Mouse (Mus musculus) urinary bladder, postnatal 36 days (tissue): ENCODE data around the gene Gm10408.
"Not testable (repeated sequence)": the region's sequence is repeated elsewhere in the genome, so short reads cannot be mapped to it uniquely, and the experiment has no call there.

ENCODE experiments used
- DNase-seq, 2 experiments: peaks; one replicate each; pipeline ENCODE4 v3.0.0; 2022; ENCODE audit warnings: low spot score in 2 of 2, mixed read lengths in 1 of 2

Gene Gm10408

GRCm38 (mm10) chr14:3449079-3449478, at the start of gene Gm10408:
Gene Gm10408 (plus strand): TSS chr14:3449379.
- DNase-seq, result not testable (repeated sequence)

GRCm38 (mm10) chr14:3412314-3412713, 36.9 kb upstream of the Gm10408 start, which contains the start of gene Gm10409:
Gene Gm10409 (plus strand): TSS chr14:3412614.
- not testable (repeated sequence) for DNase-seq

GRCm38 (mm10) chr14:3427803-3428202, 21.4 kb upstream of the Gm10408 start, which contains the start of gene Gm3005:
Gene Gm3005 (plus strand): TSS chr14:3428103.
- not testable (repeated sequence) for DNase-seq
